Mouse (Mus musculus) cortical plate, adult 2 months (tissue): ENCODE data around the gene Crim1. TPM values are rescaled to one million over a fixed set of nuclear protein-coding genes. Genes with fewer than 3 reads are reported as not detected.
A peak's percentile ranks its signal among the peaks of the same experiment; 100 is the strongest.

Source experiments
- H3K27ac ChIP-seq: fragments of 200-500 bp; 2 replicates; pipeline ENCODE4 v1.5.1; 2012; ENCODE audit warnings: low read length, control low read depth, inconsistent platforms; ENCODE audit not compliant: insufficient read depth
- H3K4me1 ChIP-seq: fragments of 200-500 bp; 2 replicates; pipeline ENCODE4 v1.6.1; 2011; ENCODE audit warnings: low read length; ENCODE audit not compliant: control insufficient read depth, insufficient read depth
- H3K4me3 ChIP-seq: fragments of 200-500 bp; 2 replicates; pipeline ENCODE4 v1.5.1; 2011; ENCODE audit warnings: mild to moderate bottlenecking, low read length, control low read depth; ENCODE audit not compliant: insufficient read depth
- CTCF ChIP-seq: fragments of 200-500 bp; IDR thresholded peaks from 2 replicates; pipeline ENCODE4 v1.5.1; 2011; ENCODE audit warnings: mild to moderate bottlenecking, control low read depth, low read length; ENCODE audit not compliant: insufficient read depth; ENCODE audit errors: extremely low read depth
- POLR2A ChIP-seq: fragments of 200-500 bp; IDR thresholded peaks from 2 replicates; pipeline ENCODE4 v1.6.1; 2011; ENCODE audit warnings: mild to moderate bottlenecking, low read length, control low read depth; ENCODE audit not compliant: insufficient read depth; ENCODE audit errors: extremely low read depth
- polyA plus RNA-seq: library from polyadenylated mRNA; depleted of rRNA; stranded (reverse); fragments of >200 nt; gene quantifications from 2 replicates; pipeline ENCODE4 v1.2.3, GENCODE M21; 2012

The Crim1 gene
- polyA plus RNA-seq, 1 experiment, result 33.5 TPM

DNA sequence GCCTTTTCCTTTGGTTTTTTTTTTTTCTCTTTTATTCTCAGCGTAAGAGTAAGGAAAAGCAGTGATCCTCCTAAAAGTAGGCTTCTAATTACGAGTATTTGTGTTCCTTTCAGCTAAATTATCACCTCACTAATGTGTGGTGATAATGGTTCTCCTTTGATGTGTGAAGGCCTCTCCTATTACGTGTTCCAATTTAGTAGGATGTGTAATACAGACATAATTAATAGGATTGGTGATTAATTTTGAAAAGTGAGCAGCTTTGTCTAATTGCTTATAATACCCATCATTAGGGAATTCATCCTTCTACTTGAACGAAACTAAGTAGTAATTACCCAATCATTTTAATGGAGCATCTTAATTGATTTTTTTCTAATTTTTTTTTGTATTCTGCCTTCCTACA is 157.7 kb downstream of the Crim1 start:
- peaks cover 5% of the 10 kb centered on the region for H3K4me1 ChIP-seq
- no peak overlapping the region for H3K4me3 ChIP-seq
- TF ChIP-seq POLR2A, result no peak
- no peak for TF ChIP-seq CTCF
- no peak overlapping the region for H3K27ac ChIP-seq

- TF ChIP-seq CTCF, result no peak
- TF ChIP-seq POLR2A, result no peak
- H3K27ac ChIP-seq, result no peak overlapping the region
- no peak overlapping the region for H3K4me3 ChIP-seq
- peaks cover 5% of the 10 kb centered on the region for H3K4me1 ChIP-seq
Observed at GRCm38 (mm10) chr17:78358251-78358726, 158.2 kb downstream of the Crim1 start.

GRCm38 (mm10) chr17:78361939-78362728 is 162.1 kb downstream of the Crim1 start:
- TF ChIP-seq CTCF (no peak), POLR2A (no peak)
- H3K4me3 ChIP-seq, result no peak overlapping the region
- H3K4me1 ChIP-seq, result peaks cover 5% of the 10 kb centered on the region
- H3K27ac ChIP-seq, result no peak overlapping the region

DNA sequence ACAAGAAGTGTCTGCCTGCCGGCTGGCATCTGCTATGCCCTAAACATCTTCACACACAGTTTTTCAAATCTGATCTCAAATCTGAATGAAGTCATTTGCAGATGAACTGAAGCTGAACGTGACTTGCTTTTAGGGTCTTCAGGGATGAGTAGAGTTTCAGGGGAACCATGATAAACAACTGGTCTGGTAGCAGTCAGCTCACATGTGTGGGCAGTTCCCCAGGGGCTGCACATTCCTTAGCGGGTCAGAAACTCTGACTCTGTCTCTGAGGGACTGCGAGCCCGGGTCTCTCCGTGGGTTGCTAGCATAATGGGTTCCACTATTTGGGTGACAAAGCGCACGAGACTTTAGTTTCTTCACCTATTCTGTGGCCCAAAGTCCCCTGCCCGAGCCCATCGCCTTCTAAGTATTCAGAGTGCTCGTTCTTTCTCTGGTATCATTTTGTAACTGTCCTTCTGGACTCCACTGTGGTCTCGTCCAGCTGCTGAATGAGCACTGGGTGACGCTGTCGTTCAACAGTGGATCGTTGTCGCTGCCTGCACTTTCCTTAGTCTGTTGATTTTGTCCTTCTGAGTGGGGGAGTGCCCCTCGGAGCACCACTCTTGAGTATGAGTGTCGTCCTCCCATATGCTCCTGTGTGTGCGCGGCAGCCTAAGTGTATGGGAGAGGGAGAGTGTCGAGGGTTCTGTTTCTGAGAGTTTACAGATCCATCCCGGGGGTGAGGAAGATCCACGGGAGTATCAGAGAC is 164.7 kb downstream of the Crim1 start:
- no peak overlapping the region for H3K4me3 ChIP-seq
- TF ChIP-seq CTCF (no peak), POLR2A (no peak)
- no peak overlapping the region for H3K27ac ChIP-seq
- 0 out of 2 replicates have a peak, but pooled peaks cover 2% of the 10 kb centered on the region for H3K4me1 ChIP-seq

GRCm38 (mm10) chr17:78366070-78366469 is 166.0 kb downstream of the Crim1 start:
- no peak for TF ChIP-seq CTCF
- Histone ChIP-seq H3K4me1 (no peaks in the 10 kb centered on the region), H3K4me3 (no peak overlapping the region), H3K27ac (no peak overlapping the region)

DNA sequence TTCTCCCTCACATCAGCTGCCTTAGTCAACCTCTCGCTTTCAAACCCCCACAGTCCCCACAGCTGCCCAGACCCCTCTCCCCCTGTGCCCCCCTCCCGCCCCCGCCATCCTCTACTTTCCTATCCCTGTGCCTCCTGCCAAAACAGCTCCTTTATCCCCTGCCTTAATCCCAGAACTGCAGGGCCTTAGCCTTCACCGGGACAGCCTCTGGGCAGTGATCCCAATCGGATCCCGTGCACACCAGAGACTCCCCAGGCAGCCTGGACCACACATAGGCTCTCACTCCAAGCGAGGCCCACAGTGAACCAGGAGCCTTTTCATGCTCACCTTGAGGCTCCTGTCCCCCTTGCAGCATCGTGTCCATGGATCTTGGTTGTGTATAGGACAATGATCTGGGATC is 168.4 kb downstream of the Crim1 start:
- Histone ChIP-seq H3K4me3 (no peak overlapping the region), H3K27ac (no peak overlapping the region), H3K4me1 (no peaks in the 10 kb centered on the region)
- TF ChIP-seq CTCF, result no peak
- TF ChIP-seq POLR2A, result no peak

DNA sequence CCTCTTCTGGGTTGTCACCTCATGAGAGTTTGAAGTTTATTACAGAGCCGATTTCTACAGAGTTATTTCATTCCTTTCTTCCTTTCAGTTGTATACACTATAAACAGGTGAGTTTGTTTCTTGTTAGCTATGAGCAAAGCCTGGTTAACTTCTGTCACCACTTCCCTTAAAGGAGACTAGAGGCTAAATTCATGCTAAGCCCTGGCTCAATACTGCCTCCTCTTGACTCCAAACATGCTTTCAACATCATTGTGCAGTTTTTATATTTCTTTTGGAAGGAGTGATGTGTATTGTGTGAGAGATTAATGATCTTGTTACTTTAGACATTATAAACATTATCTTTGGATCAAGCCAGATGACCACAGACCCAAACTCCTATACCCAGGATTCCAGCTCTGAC is 170.4 kb downstream of the Crim1 start:
- H3K27ac ChIP-seq, result no peak overlapping the region
- 0 out of 2 replicates have a peak, but pooled peaks have one; percentile 11 for TF ChIP-seq CTCF
- TF ChIP-seq POLR2A, result no peak
- H3K4me3 ChIP-seq, result no peak overlapping the region
- no peaks in the 10 kb centered on the region for H3K4me1 ChIP-seq

DNA sequence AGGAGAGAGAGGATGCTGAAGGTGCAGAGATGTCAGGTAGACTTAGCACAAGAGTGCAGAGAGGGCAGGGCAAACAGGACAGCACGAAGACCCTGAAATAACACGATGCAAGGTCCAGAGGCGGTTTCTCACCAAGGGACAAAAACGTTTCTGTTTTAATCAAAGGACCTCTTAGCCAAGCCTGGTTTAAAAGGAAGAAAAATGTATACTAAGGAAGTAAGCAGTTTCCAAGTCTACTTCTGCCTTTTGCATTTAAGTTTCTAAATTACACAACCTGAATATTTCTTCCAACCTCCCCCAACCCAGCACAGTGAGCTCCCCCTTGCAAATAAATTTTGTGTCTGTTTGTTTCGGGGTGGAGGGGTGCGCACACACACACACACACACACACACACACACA is 173.1 kb downstream of the Crim1 start:
- Histone ChIP-seq H3K27ac (no peak overlapping the region), H3K4me3 (no peak overlapping the region), H3K4me1 (no peaks in the 10 kb centered on the region)
- TF ChIP-seq POLR2A (no peak), CTCF (no peak)

DNA sequence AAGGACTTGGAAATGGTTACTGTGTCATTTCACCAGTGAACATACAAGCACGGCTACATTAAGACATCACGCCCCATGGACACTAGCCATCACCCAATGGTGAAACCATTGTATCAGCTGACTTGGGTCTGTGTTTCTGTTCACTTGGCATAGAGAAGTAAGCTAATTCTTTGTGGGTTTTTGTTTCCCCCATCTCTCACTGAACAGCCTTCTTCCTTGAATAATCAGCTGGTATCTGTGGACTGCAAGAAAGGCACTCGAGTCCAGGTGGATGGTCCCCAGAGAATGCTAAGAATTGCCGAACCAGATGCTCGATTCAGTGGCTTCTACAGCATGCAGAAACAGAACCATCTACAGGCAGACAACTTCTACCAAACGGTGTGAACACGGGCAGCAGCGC is 173.8 kb downstream of the Crim1 start:
- H3K4me3 ChIP-seq, result no peak overlapping the region
- TF ChIP-seq POLR2A (no peak), CTCF (no peak)
- no peak overlapping the region for H3K27ac ChIP-seq
- no peaks in the 10 kb centered on the region for H3K4me1 ChIP-seq

GRCm38 (mm10) chr17:78374756-78375155 is 174.7 kb downstream of the Crim1 start:
- TF ChIP-seq POLR2A, result no peak
- TF ChIP-seq CTCF, result no peak
- Histone ChIP-seq H3K4me1 (no peaks in the 10 kb centered on the region), H3K4me3 (no peak overlapping the region), H3K27ac (no peak overlapping the region)
